Mouse (Mus musculus): ENCODE measurements at regions not wholly inside any gene's neighbourhood (a gene's known extent, or its start where the extent isn't known, plus 50 kb on each side); places are given as distances from the start of the nearest gene placed in this dataset.

DNA sequence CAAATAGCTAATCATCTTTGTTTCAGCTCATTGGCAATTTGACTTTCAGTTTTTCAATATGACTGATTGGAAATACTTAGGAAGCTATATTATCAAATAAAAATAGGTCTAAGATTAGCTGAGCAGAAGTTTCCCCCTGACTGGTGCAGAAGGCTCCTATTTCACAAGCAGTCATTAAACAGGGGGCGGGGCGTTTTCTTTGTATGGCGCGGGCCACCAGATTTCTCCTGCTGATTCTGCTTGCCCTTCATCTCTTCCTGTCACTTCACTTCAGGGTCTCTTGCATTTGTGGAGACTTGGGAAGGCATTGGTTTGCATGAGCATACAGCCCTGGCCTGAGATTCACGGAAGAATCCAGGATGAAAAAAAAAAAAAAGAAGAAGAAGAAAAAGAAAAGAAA, 102.3 kb upstream of the Adgrl2 start:
- Histone ChIP-seq H3K4me1 (peaks cover 43% of the 10 kb centered on the region), H3K27ac (replicated peaks) (no peak overlapping the region), H3K27me3 (ENCODE audit: low read depth, poor library complexity, severe bottlenecking) (peaks cover 15% of the 10 kb centered on the region), H3K36me3 (no peaks in the 10 kb centered on the region), H3K4me3 (peak overlapping the region; percentile 9; the same call in 1 of the 2 replicates), H3K9me3 (replicated peaks) (no peaks in the 10 kb centered on the region)
- 6% methylated on average over 5 of the region's 5 CpGs for WGBS
- peak; percentile 33 for DNase-seq (ENCODE audit: low spot score)

DNA sequence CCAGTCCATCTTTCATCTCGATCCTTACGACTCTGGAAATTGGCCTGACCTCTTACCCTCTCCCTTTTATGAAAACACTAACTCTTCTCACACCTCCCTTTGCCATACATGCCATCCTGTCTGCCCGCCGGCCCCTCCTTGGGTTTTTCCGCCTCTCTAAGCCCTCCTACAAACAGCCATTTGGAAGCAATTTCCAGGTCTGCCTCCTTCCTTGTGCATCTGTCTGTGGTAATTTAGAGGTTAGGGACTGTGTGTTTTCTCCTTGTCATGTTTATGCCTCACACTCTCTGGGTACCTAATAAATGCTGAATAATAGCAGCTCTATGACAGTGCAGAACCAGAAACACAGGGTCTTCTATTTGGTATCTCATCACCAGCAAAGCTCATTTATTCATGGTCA, 99.7 kb upstream of the Adgrl2 start:
- H3K9me3 ChIP-seq (replicated peaks) = no peaks in the 10 kb centered on the region
- no peak overlapping the region for H3K27ac ChIP-seq (replicated peaks)
- peaks cover 53% of the 10 kb centered on the region for H3K4me1 ChIP-seq
- no peak overlapping the region for H3K4me3 ChIP-seq
- H3K27me3 ChIP-seq (ENCODE audit: low read depth, poor library complexity, severe bottlenecking) = peaks cover 28% of the 10 kb centered on the region
- WGBS = 66% methylated on average over 5 of the region's 5 CpGs
- no peaks in the 10 kb centered on the region for H3K36me3 ChIP-seq
- DNase-seq (ENCODE audit: low spot score) = no peak

DNA sequence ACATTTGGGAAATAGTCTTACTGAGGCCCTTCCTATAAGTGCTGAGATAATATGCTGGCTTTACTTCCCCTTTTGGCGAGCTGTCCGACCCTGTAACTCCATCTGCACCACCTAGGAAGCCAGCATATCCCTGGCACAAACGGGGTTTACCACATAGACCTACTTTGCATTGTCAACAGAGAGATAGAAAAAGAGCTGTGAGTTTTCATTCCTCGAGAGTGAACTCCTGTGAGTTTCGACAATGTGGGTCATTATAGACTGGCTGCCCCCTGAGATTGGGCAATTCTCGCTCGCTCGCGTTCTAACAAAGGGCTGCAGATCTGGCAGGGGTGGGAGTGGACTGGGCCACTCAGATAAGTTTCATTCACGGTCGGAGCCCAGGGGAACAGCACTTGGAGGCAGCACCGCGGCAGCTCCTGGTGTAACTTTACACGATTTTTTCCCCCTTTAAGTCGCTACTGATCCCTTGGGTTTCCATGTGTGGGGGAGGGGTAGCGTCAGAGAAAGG, 98.3 kb upstream of the Adgrl2 start:
- Histone ChIP-seq H3K27me3 (ENCODE audit: low read depth, poor library complexity, severe bottlenecking) (peaks cover 31% of the 10 kb centered on the region), H3K9me3 (replicated peaks) (no peaks in the 10 kb centered on the region), H3K36me3 (no peaks in the 10 kb centered on the region), H3K27ac (replicated peaks) (peak overlapping the region; percentile 82), H3K4me1 (peaks cover 58% of the 10 kb centered on the region), H3K4me3 (peak overlapping the region; percentile 44)
- peak; percentile 61 for DNase-seq (ENCODE audit: low spot score)
- WGBS = 11% methylated on average over 16 of the region's 16 CpGs

DNA sequence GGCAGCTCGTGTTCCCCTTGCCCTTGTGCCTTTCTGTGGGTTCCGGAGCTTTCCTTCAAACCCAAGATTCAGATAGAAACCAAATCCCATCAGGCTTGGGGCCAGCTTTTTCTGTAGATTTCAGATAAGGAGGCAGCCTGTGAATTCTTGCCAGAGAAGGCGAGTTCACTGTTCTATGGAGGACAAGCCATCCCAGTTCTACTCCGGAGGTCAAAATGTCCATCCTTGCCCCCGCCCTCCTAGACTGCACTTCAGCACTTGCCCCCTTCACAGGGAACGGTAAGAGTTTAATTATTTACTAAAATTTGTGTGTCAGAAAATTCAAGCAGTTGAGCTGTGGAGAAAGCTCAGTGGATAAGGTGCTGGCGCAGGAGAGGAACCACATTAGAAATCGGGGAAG, 97.1 kb upstream of the Adgrl2 start:
- no peak for DNase-seq (ENCODE audit: low spot score)
- Histone ChIP-seq H3K9me3 (replicated peaks) (no peaks in the 10 kb centered on the region), H3K36me3 (no peaks in the 10 kb centered on the region), H3K27ac (replicated peaks) (0 out of 2 replicates have a peak overlapping the region, but pooled peaks have one; percentile 28), H3K4me3 (no peak overlapping the region), H3K4me1 (peaks cover 46% of the 10 kb centered on the region), H3K27me3 (ENCODE audit: low read depth, poor library complexity, severe bottlenecking) (peaks cover 37% of the 10 kb centered on the region)
- 92% methylated on average over 8 of the region's 8 CpGs for WGBS

DNA sequence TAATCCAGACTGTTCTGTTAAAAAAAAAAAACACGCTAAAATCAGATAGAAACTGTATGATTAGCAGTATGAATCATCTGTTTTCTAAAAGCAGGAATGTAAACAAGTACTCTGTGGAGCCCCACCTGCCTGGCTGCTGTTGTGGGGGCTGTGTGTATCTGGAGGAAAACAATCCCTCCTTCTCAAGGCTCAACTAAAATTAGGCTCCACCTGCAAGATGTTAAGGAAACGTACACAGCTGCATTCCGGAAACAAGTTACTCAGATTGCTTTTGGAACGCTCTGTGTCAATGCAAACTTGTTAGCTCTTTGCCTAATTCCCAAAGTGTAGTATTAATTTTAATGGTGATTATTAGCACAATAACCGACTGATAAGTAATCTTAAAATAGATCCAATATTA, 96.3 kb upstream of the Adgrl2 start:
- 79% methylated on average over 5 of the region's 5 CpGs for WGBS
- H3K27ac ChIP-seq (replicated peaks) = no peak overlapping the region
- no peak overlapping the region for H3K4me3 ChIP-seq
- H3K27me3 ChIP-seq (ENCODE audit: low read depth, poor library complexity, severe bottlenecking) = peaks cover 32% of the 10 kb centered on the region
- H3K9me3 ChIP-seq (replicated peaks) = no peaks in the 10 kb centered on the region
- H3K36me3 ChIP-seq = no peaks in the 10 kb centered on the region
- DNase-seq (ENCODE audit: low spot score) = no peak
- peaks cover 39% of the 10 kb centered on the region for H3K4me1 ChIP-seq

DNA sequence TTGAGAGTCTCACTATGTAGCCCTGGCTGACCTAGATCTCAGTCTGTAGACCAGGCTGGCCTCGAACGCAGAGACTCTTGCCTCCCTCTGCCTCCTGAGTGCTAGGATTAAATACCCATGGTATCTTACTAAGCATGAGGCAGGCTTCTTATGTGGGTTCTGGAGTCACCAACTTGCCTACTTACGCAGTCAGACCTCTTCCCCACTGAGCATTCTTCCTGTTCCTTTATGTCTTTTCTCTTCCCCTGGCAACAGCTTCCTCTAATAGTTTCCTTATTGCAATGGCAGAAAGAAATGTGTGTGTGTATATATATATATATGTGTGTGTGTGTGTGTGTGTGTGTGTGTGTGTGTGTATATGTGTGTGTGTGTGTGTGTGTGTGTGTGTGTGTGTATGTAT, 95.7 kb upstream of the Adgrl2 start:
- Histone ChIP-seq H3K27me3 (ENCODE audit: low read depth, poor library complexity, severe bottlenecking) (peaks cover 29% of the 10 kb centered on the region), H3K9me3 (replicated peaks) (no peaks in the 10 kb centered on the region), H3K36me3 (no peaks in the 10 kb centered on the region), H3K4me3 (no peak overlapping the region), H3K27ac (replicated peaks) (peak overlapping the region; percentile 34), H3K4me1 (peaks cover 37% of the 10 kb centered on the region)
- DNase-seq (ENCODE audit: low spot score) = no peak
- WGBS = 74% methylated on average over 3 of the region's 3 CpGs

DNA sequence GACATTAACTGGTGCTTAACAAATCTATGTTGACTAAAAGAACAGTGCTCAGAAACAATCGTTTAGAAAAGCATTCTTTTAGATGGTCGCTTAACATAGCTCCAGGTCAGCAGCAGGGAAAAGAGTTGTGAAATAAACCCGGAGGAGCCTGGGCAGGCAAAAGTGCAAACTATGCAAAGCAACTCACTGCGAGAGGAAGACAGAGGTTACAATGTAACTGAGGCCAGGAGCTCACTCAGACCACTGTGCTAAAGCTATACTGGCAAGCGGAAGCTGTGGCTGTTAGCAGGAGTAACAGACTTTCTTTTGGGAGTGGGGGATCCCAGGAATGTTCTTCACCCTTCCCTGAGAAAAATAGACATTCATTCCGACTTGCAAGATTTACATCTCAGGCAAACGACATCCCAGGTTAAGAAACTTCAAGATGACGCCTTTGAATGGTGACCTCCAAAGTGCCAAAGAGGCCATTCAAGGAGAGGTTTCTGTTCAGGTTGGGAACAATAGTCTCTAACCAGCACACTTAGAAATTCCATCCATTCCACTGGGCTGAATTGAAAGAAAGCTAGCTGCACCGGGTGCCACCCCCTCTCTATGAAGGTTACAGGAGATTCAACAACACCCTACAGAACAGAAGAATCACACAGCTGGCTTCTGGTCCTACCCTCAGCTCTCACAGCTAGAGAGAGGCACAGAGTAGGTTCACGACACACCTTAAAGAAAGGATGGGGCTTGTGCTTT, 94.7 kb upstream of the Adgrl2 start:
- Histone ChIP-seq H3K9me3 (replicated peaks) (no peaks in the 10 kb centered on the region), H3K27me3 (ENCODE audit: low read depth, poor library complexity, severe bottlenecking) (peaks cover 28% of the 10 kb centered on the region), H3K36me3 (no peaks in the 10 kb centered on the region), H3K27ac (replicated peaks) (0 out of 2 replicates have a peak overlapping the region, but pooled peaks have one; percentile 49), H3K4me3 (no peak overlapping the region), H3K4me1 (peaks cover 34% of the 10 kb centered on the region)
- WGBS = 58% methylated on average over 10 of the region's 10 CpGs
- DNase-seq (ENCODE audit: low spot score) = no peak

DNA sequence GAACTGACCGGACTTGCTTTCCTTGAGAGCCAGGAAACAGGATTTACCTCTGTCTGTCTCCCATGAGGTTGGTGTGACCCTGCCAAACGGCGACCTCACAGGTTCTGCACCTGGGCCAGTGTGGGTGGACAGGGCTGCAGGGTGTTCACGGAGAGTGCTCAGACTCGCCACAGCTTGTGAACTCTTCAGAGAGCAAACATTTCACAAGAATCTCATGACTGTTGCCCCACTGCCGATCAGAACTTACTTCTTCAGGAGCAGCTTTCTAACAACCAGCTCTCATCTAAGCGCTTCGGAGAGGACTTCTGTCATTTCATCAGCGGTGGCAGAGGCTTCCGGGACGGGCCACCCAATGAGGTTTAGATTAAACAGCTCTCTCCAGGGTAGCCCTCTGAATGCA, 93.0 kb upstream of the Adgrl2 start:
- Histone ChIP-seq H3K4me3 (no peak overlapping the region), H3K9me3 (replicated peaks) (no peaks in the 10 kb centered on the region), H3K4me1 (peaks cover 18% of the 10 kb centered on the region), H3K36me3 (no peaks in the 10 kb centered on the region), H3K27me3 (ENCODE audit: low read depth, poor library complexity, severe bottlenecking) (peaks cover 22% of the 10 kb centered on the region), H3K27ac (replicated peaks) (no peak overlapping the region)
- WGBS = 73% methylated on average over 11 of the region's 11 CpGs
- no peak for DNase-seq (ENCODE audit: low spot score)

DNA sequence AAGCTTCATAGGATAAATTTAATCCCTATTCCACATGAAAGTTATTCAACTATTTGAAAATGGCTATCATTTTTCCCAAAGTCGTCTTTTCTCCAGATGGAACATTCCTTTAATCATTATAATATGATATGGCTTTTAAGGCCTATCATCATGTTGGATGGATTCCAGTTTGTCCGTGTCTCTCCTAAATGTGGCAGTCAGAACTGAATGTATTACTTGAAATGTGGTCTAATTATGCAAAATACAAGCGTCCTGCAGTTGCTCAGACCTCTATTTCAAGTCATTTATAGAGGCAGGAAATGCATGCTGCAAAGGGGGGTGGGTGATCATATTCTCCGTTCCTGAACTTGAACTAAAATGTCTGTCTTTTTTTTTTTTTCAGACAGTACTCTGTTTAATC, 88.5 kb upstream of the Adgrl2 start:
- peaks cover 19% of the 10 kb centered on the region for H3K27me3 ChIP-seq (ENCODE audit: low read depth, poor library complexity, severe bottlenecking)
- DNase-seq (ENCODE audit: low spot score) = no peak
- no peak overlapping the region for H3K27ac ChIP-seq (replicated peaks)
- H3K4me1 ChIP-seq = peaks cover 22% of the 10 kb centered on the region
- no peak overlapping the region for H3K4me3 ChIP-seq
- no peaks in the 10 kb centered on the region for H3K36me3 ChIP-seq
- H3K9me3 ChIP-seq (replicated peaks) = no peaks in the 10 kb centered on the region
- WGBS = 86% methylated on average over 4 of the region's 4 CpGs

DNA sequence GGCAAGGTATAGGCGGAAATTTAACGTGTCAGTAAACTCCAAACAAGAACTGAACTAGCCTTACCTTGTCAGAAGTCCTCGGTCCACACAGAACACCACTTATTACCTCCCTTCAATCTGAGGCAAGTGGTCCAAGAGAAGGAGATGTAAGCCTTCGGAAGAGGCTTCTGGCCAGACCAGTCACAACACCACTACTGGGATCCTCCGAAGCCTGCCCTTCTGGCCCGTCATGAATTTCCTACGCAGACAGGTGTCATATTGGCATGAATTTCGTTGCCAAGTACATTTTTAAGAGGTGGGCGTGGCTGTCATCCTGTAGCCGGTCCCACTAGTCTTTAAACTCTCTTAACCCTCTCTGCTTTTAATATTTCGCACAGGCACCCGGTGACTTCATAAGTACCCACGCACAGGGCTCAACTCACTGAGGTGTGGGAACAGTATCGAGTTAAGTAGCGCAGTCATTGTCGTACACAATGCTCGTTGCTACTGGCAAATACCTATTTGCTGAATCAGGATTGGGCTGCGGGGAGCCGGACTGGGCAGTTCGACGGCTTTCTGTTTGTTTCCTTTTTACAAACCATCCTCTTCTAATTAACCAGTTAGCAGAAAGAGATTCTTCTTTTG, 86.7 kb upstream of the Adgrl2 start:
- Histone ChIP-seq H3K9me3 (replicated peaks) (no peaks in the 10 kb centered on the region), H3K27ac (replicated peaks) (no peak overlapping the region), H3K36me3 (no peaks in the 10 kb centered on the region), H3K4me1 (peaks cover 22% of the 10 kb centered on the region), H3K27me3 (ENCODE audit: low read depth, poor library complexity, severe bottlenecking) (0 out of 2 replicates have a peak, but pooled peaks cover 11% of the 10 kb centered on the region), H3K4me3 (no peak overlapping the region)
- WGBS = 78% methylated on average over 21 of the region's 21 CpGs
- DNase-seq (ENCODE audit: low spot score) = no peak

DNA sequence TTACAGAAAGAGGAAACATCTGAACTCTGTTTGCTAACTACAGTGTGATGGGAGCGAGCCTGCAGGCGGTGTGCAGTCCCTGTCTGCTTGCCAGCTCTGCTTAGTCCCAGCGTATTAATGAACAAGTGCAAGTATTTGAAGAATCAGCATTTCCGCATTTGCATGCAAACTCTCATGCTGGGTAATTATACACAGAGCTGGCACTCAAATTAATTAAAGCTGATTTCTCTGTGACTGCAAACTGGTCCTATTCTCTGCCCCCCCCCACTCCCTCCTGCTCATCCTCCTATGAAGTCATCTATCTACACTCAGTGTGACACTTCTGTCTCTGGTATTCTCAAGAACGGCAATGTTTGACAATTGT, 85.1 kb upstream of the Adgrl2 start:
- Histone ChIP-seq H3K27ac (replicated peaks) (no peak overlapping the region), H3K4me1 (peaks cover 22% of the 10 kb centered on the region), H3K9me3 (replicated peaks) (no peaks in the 10 kb centered on the region), H3K4me3 (no peak overlapping the region), H3K27me3 (ENCODE audit: low read depth, poor library complexity, severe bottlenecking) (0 out of 2 replicates have a peak, but pooled peaks cover 11% of the 10 kb centered on the region), H3K36me3 (no peaks in the 10 kb centered on the region)
- 86% methylated on average over 5 of the region's 5 CpGs for WGBS
- DNase-seq (ENCODE audit: low spot score) = no peak

DNA sequence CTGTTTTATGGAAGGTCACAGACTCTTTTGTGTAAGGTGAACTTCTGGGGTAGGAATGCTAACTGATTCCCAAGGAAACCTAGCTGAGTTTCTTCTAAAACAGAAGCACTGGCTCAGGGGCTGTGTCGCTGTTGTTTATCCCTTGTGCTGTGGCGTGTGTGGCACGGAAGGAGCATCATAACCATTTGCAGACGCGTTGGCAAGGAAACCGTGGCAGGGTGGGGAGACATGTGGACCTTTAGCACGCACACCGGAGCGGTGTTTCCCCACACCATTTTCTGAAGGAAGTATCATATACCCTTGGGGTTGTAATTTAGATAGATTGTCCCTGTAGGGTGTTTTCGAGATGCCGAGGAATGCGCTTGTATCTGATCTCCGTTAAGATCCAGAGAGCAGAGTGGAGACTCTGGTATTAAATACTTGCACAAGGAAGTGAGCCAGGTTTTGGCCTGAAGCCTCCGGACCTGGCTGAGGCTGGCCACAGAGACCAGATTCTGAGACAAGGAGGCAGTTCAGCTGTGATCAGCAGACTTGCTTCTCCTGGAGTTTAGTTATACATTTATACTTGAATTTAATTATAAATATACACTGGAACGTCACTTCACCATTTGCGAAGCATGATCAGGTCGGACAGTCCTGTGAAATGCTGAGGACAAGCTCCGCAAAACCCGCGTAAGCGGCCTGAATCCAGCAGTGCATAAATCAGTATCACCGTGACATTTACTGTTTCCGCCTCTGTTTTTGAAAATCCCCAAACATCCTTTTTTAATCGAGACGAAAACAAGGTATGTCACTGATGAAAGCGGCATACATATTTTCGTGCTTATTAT, 84.5 kb upstream of the Adgrl2 start:
- Histone ChIP-seq H3K9me3 (replicated peaks) (no peaks in the 10 kb centered on the region), H3K4me1 (peaks cover 22% of the 10 kb centered on the region), H3K4me3 (no peak overlapping the region), H3K27ac (replicated peaks) (no peak overlapping the region), H3K27me3 (ENCODE audit: low read depth, poor library complexity, severe bottlenecking) (0 out of 2 replicates have a peak, but pooled peaks cover 11% of the 10 kb centered on the region), H3K36me3 (no peaks in the 10 kb centered on the region)
- 82% methylated on average over 27 of the region's 27 CpGs for WGBS
- no peak for DNase-seq (ENCODE audit: low spot score)
